Mouse (Mus musculus): ENCODE measurements at regions not wholly inside any gene's neighbourhood (a gene's known extent, or its start where the extent isn't known, plus 50 kb on each side); places are given as distances from the start of the nearest gene placed in this dataset.

DNA sequence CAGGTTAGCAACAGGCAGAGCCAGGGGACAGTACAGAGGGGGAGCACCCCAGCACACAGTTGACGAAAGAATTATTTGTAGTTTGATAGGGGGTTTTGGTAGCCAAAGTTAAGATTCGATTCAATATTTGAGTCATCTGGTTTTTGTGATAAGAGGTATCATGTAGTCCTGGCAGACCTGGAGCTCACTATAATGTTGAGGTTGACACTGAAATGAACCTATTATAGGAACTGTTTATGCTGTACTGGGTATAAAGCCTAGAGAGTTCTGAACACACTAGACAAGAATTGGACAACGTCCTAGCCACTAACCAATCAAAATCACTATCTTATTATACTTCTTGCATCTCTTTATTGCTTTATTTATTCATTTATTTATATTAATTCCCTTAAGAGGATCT, 284.4 kb upstream of the Thbs1 start:
- no peak for ATAC-seq (replicated peaks; ENCODE audit: insufficient number of reproducible peaks, insufficient read depth, low FRiP score, low read depth)
- 70% methylated on average over 3 of the region's 3 CpGs for WGBS
- Histone ChIP-seq H3K27me3 (no peaks in the 10 kb centered on the region), H3K4me2 (no peak overlapping the region), H3K36me3 (no peaks in the 10 kb centered on the region), H3K4me1 (replicated peaks) (peaks cover 8% of the 10 kb centered on the region; the same call in 1 of the 2 replicates), H3K27ac (no peak overlapping the region), H3K9ac (no peak overlapping the region), H3K4me3 (no peak overlapping the region), H3K9me3 (replicated peaks) (no peaks in the 10 kb centered on the region)

DNA sequence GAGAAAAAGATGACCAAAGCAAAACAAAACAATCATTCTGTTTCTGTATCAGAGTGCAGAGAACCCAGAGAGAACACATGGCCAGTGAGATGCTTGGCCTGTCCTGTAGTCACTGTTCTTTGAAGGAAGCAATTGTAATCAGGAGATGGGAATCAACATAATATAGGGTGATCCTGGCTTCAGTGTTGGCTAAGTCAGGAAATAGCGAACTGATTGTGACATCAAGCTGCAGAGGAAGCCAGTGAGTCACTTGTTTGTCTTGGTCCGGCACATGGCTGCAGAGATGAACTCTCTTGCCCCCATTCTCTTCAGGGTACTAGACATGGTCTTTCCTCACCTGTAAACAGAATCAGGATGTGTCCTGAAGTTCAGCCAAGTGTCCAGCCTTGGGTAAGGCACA, 273.3 kb upstream of the Thbs1 start:
- H3K4me1 ChIP-seq (replicated peaks): no peaks in the 10 kb centered on the region
- no peak overlapping the region for H3K4me2 ChIP-seq
- 52% methylated on average over 2 of the region's 2 CpGs for WGBS
- H3K4me3 ChIP-seq: no peak overlapping the region
- H3K36me3 ChIP-seq: no peaks in the 10 kb centered on the region
- H3K27ac ChIP-seq: no peak overlapping the region
- no peak overlapping the region for H3K9ac ChIP-seq
- no peaks in the 10 kb centered on the region for H3K27me3 ChIP-seq
- peak; percentile 60 for ATAC-seq (replicated peaks; ENCODE audit: insufficient number of reproducible peaks, insufficient read depth, low FRiP score, low read depth)
- no peaks in the 10 kb centered on the region for H3K9me3 ChIP-seq (replicated peaks)

DNA sequence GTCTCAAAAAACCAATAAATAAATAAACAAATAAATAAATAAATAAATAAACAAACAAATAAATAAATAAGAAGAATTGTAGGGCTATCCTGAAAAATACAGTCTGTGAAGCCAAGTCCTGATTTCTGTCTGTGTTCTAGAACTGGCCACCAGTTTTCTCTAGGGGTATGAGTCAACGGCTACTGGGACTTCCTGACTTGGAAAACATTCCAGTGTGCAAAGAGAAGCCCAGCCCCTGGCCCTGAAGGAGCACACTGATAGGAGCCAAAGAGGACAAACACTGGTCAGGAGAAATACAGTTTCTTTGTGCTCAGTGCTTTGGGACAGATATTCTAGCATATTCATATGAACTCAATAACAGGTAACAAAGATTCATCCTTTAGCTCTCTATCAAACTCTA, 271.3 kb upstream of the Thbs1 start:
- no peak for ATAC-seq (replicated peaks; ENCODE audit: insufficient number of reproducible peaks, insufficient read depth, low FRiP score, low read depth)
- H3K4me1 ChIP-seq (replicated peaks): no peaks in the 10 kb centered on the region
- H3K4me2 ChIP-seq: no peak overlapping the region
- H3K4me3 ChIP-seq: no peak overlapping the region
- no peaks in the 10 kb centered on the region for H3K9me3 ChIP-seq (replicated peaks)
- 58% methylated on average over 1 of the region's 1 CpGs for WGBS
- H3K36me3 ChIP-seq: no peaks in the 10 kb centered on the region
- no peak overlapping the region for H3K9ac ChIP-seq
- H3K27me3 ChIP-seq: no peaks in the 10 kb centered on the region
- H3K27ac ChIP-seq: no peak overlapping the region

DNA sequence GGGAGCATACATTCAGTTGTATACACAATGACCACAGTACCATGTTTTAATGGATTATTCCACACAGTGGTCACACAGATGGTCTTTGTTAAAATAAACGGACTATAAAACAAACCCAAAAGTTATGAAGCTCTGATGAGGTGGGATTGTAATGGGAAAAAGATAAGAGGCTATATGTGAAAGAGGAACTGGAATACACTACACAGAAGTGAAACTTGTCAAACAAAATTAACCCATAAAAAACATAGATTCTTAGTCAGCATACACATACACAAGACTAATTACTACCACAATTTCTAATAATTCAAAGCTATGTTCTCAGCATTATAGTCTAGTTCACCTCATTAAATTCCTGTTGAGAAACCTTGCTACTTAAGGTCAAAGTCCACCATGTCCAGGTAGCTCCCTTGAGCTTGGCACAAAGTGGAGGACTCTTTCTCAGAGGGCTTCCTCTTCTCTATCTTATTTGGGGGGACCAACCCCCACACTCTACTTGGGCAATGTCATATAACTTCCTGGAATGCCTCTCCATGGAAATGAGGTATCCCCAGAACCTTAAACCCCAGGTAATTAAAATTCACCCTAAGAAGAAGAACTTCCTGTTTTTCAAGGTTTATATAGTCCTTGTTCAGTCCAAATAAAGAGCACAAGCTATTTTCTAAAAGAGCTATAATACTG, 269.2 kb upstream of the Thbs1 start:
- 62% methylated on average over 1 of the region's 1 CpGs for WGBS
- Histone ChIP-seq H3K9me3 (replicated peaks) (no peaks in the 10 kb centered on the region), H3K4me3 (no peak overlapping the region), H3K36me3 (no peaks in the 10 kb centered on the region), H3K4me1 (replicated peaks) (no peaks in the 10 kb centered on the region), H3K9ac (no peak overlapping the region), H3K4me2 (no peak overlapping the region), H3K27ac (no peak overlapping the region), H3K27me3 (no peaks in the 10 kb centered on the region)
- no peak for ATAC-seq (replicated peaks; ENCODE audit: insufficient number of reproducible peaks, insufficient read depth, low FRiP score, low read depth)

DNA sequence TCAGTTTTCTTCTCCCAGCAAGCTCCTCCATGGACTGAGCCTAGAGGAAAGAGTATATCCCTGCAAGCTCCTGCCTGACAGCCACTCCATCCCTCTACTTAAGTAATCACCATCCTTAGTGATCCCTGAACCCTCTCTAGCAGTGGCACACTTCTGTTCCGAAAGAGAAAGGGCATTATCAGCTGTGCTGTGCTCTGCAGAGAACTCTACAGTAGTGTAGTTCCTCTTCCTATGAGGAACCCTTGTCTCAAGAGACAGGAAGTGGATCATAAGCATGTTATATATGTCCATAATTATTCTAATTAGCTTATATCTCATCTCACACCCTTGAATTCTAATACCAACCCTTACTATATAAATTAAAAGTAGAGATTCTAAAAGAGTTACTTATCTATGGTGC, 259.2 kb upstream of the Thbs1 start:
- no peak for ATAC-seq (replicated peaks; ENCODE audit: insufficient number of reproducible peaks, insufficient read depth, low FRiP score, low read depth)
- WGBS: 30% methylated on average over 1 of the region's 1 CpGs
- Histone ChIP-seq H3K4me1 (replicated peaks) (no peaks in the 10 kb centered on the region), H3K27ac (no peak overlapping the region), H3K9ac (no peak overlapping the region), H3K4me2 (no peak overlapping the region), H3K36me3 (no peaks in the 10 kb centered on the region), H3K4me3 (no peak overlapping the region), H3K27me3 (no peaks in the 10 kb centered on the region), H3K9me3 (replicated peaks) (no peaks in the 10 kb centered on the region)

DNA sequence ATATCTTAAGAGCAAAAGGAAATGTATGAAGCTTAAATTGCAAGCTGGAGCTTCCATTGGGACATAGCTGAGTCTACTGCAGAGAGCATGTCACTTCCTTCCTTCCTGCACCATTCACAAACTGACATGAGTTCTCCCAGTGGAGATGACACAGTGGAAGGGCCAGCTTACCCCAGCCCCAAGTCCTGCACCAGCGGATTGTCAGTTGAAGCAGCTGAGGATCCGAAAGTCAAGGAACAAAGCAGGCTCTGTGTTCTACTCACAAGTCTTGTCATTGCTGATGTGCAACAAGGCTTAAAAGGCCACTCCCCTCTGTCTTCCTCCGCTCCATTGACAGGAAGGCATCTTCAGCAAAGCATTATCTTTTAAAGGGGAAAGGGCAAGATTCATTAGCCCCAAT, 249.4 kb upstream of the Thbs1 start:
- WGBS: 70% methylated on average over 3 of the region's 3 CpGs
- H3K4me2 ChIP-seq: no peak overlapping the region
- H3K27me3 ChIP-seq: no peaks in the 10 kb centered on the region
- H3K36me3 ChIP-seq: no peaks in the 10 kb centered on the region
- ATAC-seq (replicated peaks; ENCODE audit: insufficient number of reproducible peaks, insufficient read depth, low FRiP score, low read depth): no peak
- H3K4me1 ChIP-seq (replicated peaks): 0 out of 2 replicates have a peak, but pooled peaks cover 5% of the 10 kb centered on the region
- H3K9me3 ChIP-seq (replicated peaks): no peaks in the 10 kb centered on the region
- no peak overlapping the region for H3K4me3 ChIP-seq
- H3K27ac ChIP-seq: no peak overlapping the region
- no peak overlapping the region for H3K9ac ChIP-seq

DNA sequence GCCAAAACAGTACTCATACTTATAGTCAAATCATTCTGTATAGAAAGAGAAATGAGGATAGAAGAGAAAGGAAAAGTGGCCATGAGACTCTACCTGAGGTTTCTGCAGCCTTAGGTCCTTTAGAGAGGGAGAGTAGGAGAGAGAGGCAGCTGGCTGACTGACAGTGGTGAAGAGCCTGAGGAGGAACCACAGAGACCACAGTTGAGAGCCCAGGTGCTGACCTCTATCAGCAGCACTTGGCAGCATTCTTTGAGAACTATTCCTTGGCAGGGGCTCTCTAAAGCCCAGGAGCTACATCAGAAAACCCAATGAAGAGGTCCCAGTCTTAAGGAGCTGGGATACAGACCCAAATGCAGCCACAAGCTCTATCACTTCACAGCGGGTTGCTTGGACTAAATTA, 246.6 kb upstream of the Thbs1 start:
- Histone ChIP-seq H3K4me3 (no peak overlapping the region), H3K4me1 (replicated peaks) (peaks cover 10% of the 10 kb centered on the region; the same call in 1 of the 2 replicates), H3K36me3 (no peaks in the 10 kb centered on the region), H3K27ac (no peak overlapping the region), H3K27me3 (no peaks in the 10 kb centered on the region), H3K4me2 (no peak overlapping the region), H3K9me3 (replicated peaks) (no peaks in the 10 kb centered on the region), H3K9ac (no peak overlapping the region)
- 93% methylated on average over 1 of the region's 1 CpGs for WGBS
- ATAC-seq (replicated peaks; ENCODE audit: insufficient number of reproducible peaks, insufficient read depth, low FRiP score, low read depth): no peak

DNA sequence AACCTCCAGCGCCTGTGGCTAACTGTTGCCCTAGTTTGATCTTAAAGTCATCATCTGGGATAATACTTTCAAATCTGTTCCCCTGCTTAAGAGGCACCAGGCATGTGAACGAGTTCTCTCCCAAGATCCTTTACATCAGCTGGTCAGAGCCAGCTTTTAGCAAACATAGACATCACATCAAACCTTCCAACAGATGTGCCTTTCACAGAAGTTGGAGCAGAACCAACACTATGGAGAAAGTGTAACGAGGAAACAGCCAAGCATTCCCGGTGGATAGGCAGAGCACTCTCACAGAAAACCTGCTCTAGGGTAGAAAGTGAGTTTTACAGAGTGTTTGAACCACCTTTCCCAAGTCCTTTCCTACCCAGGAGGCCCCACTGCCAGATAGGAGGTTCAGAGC, 244.7 kb upstream of the Thbs1 start:
- Histone ChIP-seq H3K4me3 (no peak overlapping the region), H3K27ac (no peak overlapping the region), H3K4me1 (replicated peaks) (peaks cover 19% of the 10 kb centered on the region), H3K27me3 (no peaks in the 10 kb centered on the region), H3K36me3 (no peaks in the 10 kb centered on the region), H3K4me2 (no peak overlapping the region), H3K9ac (no peak overlapping the region), H3K9me3 (replicated peaks) (no peaks in the 10 kb centered on the region)
- no peak for ATAC-seq (replicated peaks; ENCODE audit: insufficient number of reproducible peaks, insufficient read depth, low FRiP score, low read depth)
- WGBS: 54% methylated on average over 4 of the region's 4 CpGs

DNA sequence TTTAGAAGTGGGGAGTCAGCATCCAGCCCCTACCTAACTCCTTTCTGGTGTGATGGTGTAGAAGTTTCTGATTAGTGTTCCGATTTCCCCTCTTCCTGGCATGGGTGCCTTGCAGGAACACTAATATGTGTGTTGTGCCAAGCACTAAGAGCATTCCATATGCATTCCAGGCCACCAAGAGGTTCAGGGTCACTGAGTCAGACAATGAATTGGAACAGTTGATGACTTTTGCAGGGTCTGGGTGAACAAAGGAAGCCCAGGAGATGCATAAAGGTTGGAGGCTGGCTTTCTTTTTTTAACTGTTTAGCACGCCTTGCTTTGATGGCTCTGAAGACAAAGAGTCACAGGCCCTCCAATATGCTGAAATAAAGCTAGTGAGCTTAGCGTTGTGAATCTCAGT, 244.3 kb upstream of the Thbs1 start:
- 58% methylated on average over 3 of the region's 3 CpGs for WGBS
- no peak for ATAC-seq (replicated peaks; ENCODE audit: insufficient number of reproducible peaks, insufficient read depth, low FRiP score, low read depth)
- no peaks in the 10 kb centered on the region for H3K36me3 ChIP-seq
- no peak overlapping the region for H3K4me3 ChIP-seq
- peaks cover 18% of the 10 kb centered on the region for H3K4me1 ChIP-seq (replicated peaks)
- H3K9ac ChIP-seq: no peak overlapping the region
- no peak overlapping the region for H3K27ac ChIP-seq
- H3K9me3 ChIP-seq (replicated peaks): no peaks in the 10 kb centered on the region
- no peak overlapping the region for H3K4me2 ChIP-seq
- H3K27me3 ChIP-seq: no peaks in the 10 kb centered on the region

DNA sequence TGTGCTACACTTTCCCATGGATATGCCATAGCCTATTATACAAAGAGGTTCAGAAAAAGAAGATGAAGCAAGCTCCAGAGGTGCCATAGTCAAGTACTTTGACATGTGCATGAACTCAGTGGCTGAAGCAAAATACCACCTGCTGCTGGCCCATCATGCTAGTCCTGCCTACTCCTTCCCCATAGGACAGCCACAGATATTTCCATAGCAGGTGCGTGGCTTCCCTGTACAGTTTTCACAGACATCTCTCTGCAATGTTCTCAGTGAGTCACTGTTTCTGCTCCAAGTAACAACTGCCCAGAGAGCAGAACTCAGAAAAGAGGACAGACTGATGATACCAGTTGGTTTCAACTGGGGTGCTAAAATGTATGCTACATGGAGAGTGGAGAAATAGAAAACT, 242.8 kb upstream of the Thbs1 start:
- no peaks in the 10 kb centered on the region for H3K9me3 ChIP-seq (replicated peaks)
- no peaks in the 10 kb centered on the region for H3K36me3 ChIP-seq
- WGBS: 76% methylated on average over 1 of the region's 1 CpGs
- no peaks in the 10 kb centered on the region for H3K27me3 ChIP-seq
- H3K4me2 ChIP-seq: no peak overlapping the region
- H3K4me1 ChIP-seq (replicated peaks): peaks cover 14% of the 10 kb centered on the region
- no peak overlapping the region for H3K9ac ChIP-seq
- H3K4me3 ChIP-seq: no peak overlapping the region
- ATAC-seq (replicated peaks; ENCODE audit: insufficient number of reproducible peaks, insufficient read depth, low FRiP score, low read depth): no peak
- H3K27ac ChIP-seq: no peak overlapping the region

DNA sequence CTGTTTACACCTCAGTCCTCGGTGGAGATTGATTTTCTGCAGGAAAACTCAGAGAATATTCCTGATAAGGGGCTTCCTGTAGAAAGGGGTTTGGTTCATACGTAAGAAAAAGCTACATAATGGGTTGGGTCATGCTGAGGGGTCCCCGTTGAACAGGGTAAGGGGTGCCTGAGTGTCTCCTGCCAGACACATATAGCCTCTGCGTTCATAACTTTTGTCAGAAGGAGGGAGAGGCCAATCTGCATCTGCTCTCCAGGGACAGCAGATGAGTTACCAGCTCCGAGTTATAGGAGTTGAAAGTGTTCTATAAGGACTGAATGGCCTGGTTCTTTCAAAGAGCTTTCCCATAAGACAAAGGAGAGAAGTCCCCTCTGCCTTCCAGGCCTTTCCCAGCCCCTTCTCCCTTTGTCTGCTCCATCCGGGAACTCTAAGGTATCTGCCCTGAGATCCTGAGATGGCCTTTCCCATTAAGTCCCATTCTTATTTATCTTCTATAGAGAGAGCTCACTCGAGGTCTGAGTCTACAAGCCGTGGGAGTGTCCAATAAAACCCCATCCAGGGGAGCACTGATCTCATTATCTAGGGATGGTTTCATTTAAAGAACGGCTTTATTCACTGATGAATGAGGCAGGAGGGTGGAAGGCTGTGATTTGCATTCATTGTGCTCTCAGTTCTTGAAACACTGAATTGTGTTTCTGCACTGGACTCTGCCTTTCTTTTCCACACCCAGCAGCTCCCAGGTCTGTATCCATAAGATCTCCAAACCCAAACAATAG, 240.0 kb upstream of the Thbs1 start:
- H3K27me3 ChIP-seq: no peaks in the 10 kb centered on the region
- H3K27ac ChIP-seq: no peak overlapping the region
- no peak overlapping the region for H3K4me2 ChIP-seq
- no peak overlapping the region for H3K9ac ChIP-seq
- no peak for ATAC-seq (replicated peaks; ENCODE audit: insufficient number of reproducible peaks, insufficient read depth, low FRiP score, low read depth)
- H3K4me1 ChIP-seq (replicated peaks): peaks cover 14% of the 10 kb centered on the region
- WGBS: 53% methylated on average over 9 of the region's 9 CpGs
- no peak overlapping the region for H3K4me3 ChIP-seq
- H3K36me3 ChIP-seq: no peaks in the 10 kb centered on the region
- no peaks in the 10 kb centered on the region for H3K9me3 ChIP-seq (replicated peaks)

DNA sequence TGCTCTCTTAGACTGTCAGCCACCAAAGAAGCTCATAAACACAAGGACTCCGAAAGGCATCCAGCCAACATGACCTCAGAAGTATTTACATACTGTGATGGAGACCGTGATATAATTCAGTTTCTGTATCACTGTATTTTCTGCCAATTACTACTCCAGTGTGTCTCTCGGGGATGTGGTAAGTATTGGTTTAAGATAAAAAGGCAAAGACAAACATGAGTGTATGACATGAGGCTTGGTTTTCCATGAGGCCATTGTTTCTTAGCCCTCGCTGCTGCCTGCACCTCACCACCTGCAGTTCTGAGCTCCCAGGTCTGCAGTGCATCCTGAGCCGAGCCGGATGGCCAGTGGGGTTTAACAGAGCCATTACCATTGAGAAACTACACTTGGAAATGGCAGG, 233.9 kb upstream of the Thbs1 start:
- H3K9me3 ChIP-seq (replicated peaks): no peaks in the 10 kb centered on the region
- H3K27ac ChIP-seq: no peak overlapping the region
- no peak overlapping the region for H3K4me3 ChIP-seq
- no peak overlapping the region for H3K9ac ChIP-seq
- 63% methylated on average over 6 of the region's 6 CpGs for WGBS
- no peak for ATAC-seq (replicated peaks; ENCODE audit: insufficient number of reproducible peaks, insufficient read depth, low FRiP score, low read depth)
- no peaks in the 10 kb centered on the region for H3K4me1 ChIP-seq (replicated peaks)
- H3K27me3 ChIP-seq: no peaks in the 10 kb centered on the region
- no peak overlapping the region for H3K4me2 ChIP-seq
- H3K36me3 ChIP-seq: no peaks in the 10 kb centered on the region
